Mouse (Mus musculus) C2C12 (cell line): Measurements from ENCODE around the gene Gm21083. TPM values are rescaled to one million over a fixed set of nuclear protein-coding genes. Genes with fewer than 3 reads are reported as not detected.
"Not testable (repeated sequence)": the region's sequence is repeated elsewhere in the genome, so short reads cannot be mapped to it uniquely, and the experiment has no call there.

ENCODE experiments used
- H3K27me3 ChIP-seq: one replicate; pipeline ENCODE4 v1.6.1; 2011; ENCODE audit not compliant: control insufficient read depth, insufficient read depth, insufficient read length
- H3K36me3 ChIP-seq: one replicate; pipeline ENCODE4 v1.6.1; 2011; ENCODE audit not compliant: control insufficient read depth, insufficient read depth
- H3K4me3 ChIP-seq: one replicate; pipeline ENCODE4 v1.5.1; 2011; ENCODE audit warnings: mild to moderate bottlenecking, control low read depth; ENCODE audit not compliant: poor library complexity, insufficient read depth, severe bottlenecking
- H3K79me2 ChIP-seq: one replicate; pipeline ENCODE4 v1.6.1; 2011; ENCODE audit not compliant: control insufficient read depth, insufficient read depth
- H3K79me3 ChIP-seq: one replicate; pipeline ENCODE4 v1.6.1; 2011; ENCODE audit warnings: low read depth, control low read depth
- H3ac ChIP-seq: one replicate; pipeline ENCODE3; 2011; ENCODE audit warnings: low read depth; ENCODE audit not compliant: control insufficient read depth, insufficient read length
- long read RNA-seq, 2 experiments: library from polyadenylated mRNA; unstranded; transcript quantifications; one replicate each; pipeline ENCODE4 v2.0.0; 2019 to 2020
- polyA plus RNA-seq: library from polyadenylated mRNA; unstranded; fragments of >200 nt; fragmentation: generic; extraction: Trizol; gene quantifications from one replicate; pipeline ENCODE4 v1.2.1, GENCODE M21; 2012; ENCODE audit warnings: missing spikeins

The Gm21083 gene
- 0.04 TPM for polyA plus RNA-seq
- long read RNA-seq, experiment 1 = 0 reads
- long read RNA-seq, experiment 2 = 0 reads

- H3K79me2 ChIP-seq, H3K36me3 ChIP-seq, H3K79me3 ChIP-seq, H3K27me3 ChIP-seq, H3K4me3 ChIP-seq, H3ac ChIP-seq: not testable (repeated sequence)
Measured at GRCm38 (mm10) chr5:15577033-15577432, at the start of gene Gm21083. Gm21083 (plus strand) TSS chr5:15577333.

GRCm38 (mm10) chr5:15529122-15529521 lies 48.0 kb upstream of the Gm21083 start, which contains the start of gene Gm21190:
Gm21190 (minus strand) TSS chr5:15529222.
- H3K4me3 ChIP-seq, H3K79me3 ChIP-seq, H3ac ChIP-seq, H3K27me3 ChIP-seq, H3K79me2 ChIP-seq, H3K36me3 ChIP-seq: not testable (repeated sequence)

- not testable (repeated sequence) for H3K27me3 ChIP-seq, H3K36me3 ChIP-seq, H3K79me2 ChIP-seq, H3K4me3 ChIP-seq, H3ac ChIP-seq, H3K79me3 ChIP-seq
Measured at GRCm38 (mm10) chr5:15548642-15549041, 28.5 kb upstream of the Gm21083 start.

- not testable (repeated sequence) for H3ac ChIP-seq, H3K79me2 ChIP-seq, H3K79me3 ChIP-seq, H3K4me3 ChIP-seq, H3K27me3 ChIP-seq, H3K36me3 ChIP-seq
Measured at GRCm38 (mm10) chr5:15549134-15549533, 28.0 kb upstream of the Gm21083 start.

- H3K79me3 ChIP-seq, H3K27me3 ChIP-seq, H3ac ChIP-seq, H3K36me3 ChIP-seq, H3K79me2 ChIP-seq, H3K4me3 ChIP-seq: not testable (repeated sequence)
Measured at GRCm38 (mm10) chr5:15549606-15550005, 27.5 kb upstream of the Gm21083 start.

- H3K79me3 ChIP-seq, H3K36me3 ChIP-seq, H3K79me2 ChIP-seq, H3K27me3 ChIP-seq, H3K4me3 ChIP-seq, H3ac ChIP-seq: not testable (repeated sequence)
Measured at GRCm38 (mm10) chr5:15558654-15559053, 18.5 kb upstream of the Gm21083 start.

GRCm38 (mm10) chr5:15561425-15562264 lies 15.5 kb upstream of the Gm21083 start:
- not testable (repeated sequence) for H3K79me3 ChIP-seq, H3ac ChIP-seq, H3K4me3 ChIP-seq, H3K79me2 ChIP-seq, H3K27me3 ChIP-seq, H3K36me3 ChIP-seq

- not testable (repeated sequence) for H3K79me2 ChIP-seq, H3ac ChIP-seq, H3K27me3 ChIP-seq, H3K36me3 ChIP-seq, H3K4me3 ChIP-seq, H3K79me3 ChIP-seq
Measured at GRCm38 (mm10) chr5:15573735-15574134, 3.4 kb upstream of the Gm21083 start.

- H3ac ChIP-seq, H3K79me3 ChIP-seq, H3K27me3 ChIP-seq, H3K36me3 ChIP-seq, H3K4me3 ChIP-seq, H3K79me2 ChIP-seq: not testable (repeated sequence)
Measured at GRCm38 (mm10) chr5:15586351-15586750, 9.2 kb downstream of the Gm21083 start.

- not testable (repeated sequence) for H3K79me3 ChIP-seq, H3K27me3 ChIP-seq, H3K4me3 ChIP-seq, H3ac ChIP-seq, H3K36me3 ChIP-seq, H3K79me2 ChIP-seq
Measured at GRCm38 (mm10) chr5:15588291-15588690, 11.2 kb downstream of the Gm21083 start.

- H3K79me2 ChIP-seq, H3K36me3 ChIP-seq, H3K4me3 ChIP-seq, H3ac ChIP-seq, H3K27me3 ChIP-seq, H3K79me3 ChIP-seq: not testable (repeated sequence)
Measured at GRCm38 (mm10) chr5:15590635-15591034, 13.5 kb downstream of the Gm21083 start.

- H3K27me3 ChIP-seq, H3ac ChIP-seq, H3K79me2 ChIP-seq, H3K36me3 ChIP-seq, H3K79me3 ChIP-seq, H3K4me3 ChIP-seq: not testable (repeated sequence)
Measured at GRCm38 (mm10) chr5:15591577-15591976, 14.4 kb downstream of the Gm21083 start.
